ENCODE assay signal across 25 mouse cellular contexts in the genomic region with DNA sequence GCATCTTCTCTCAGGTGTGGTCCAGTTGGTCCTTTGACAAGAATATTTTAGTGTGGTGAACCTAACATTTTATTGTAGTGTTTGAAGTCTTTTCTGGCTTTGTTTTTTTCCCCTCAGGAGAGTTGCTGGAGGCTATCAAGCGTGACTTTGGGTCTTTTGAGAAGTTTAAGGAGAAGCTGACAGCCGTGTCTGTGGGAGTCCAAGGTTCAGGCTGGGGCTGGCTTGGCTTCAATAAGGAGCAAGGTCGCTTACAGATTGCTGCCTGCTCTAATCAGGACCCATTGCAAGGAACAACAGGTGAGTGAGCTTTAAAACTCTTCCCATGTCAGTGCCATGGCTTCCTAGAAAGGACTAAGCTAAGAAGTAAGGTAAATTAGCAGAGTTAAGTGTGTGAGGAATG. TPM values are rescaled to one million over a fixed set of nuclear protein-coding genes. Genes with fewer than 3 reads are reported as not detected.
"Had no signal": no experiment of that assay in that cellular context is flagged by ENCODE, and none has a peak within 500 bp of the region (broad histone marks: within the 10 kb centered on the region; RNA-seq: fewer than 3 reads in every experiment).

No protein-coding gene starts in this region.

- H3K4me3 ChIP-seq: layer of hippocampus, adult 2 months; liver, embryonic 13.5 days; stomach, embryonic 15.5 days had no signal

- H3K27ac ChIP-seq: layer of hippocampus, adult 2 months; liver, embryonic 13.5 days; stomach, embryonic 15.5 days had no signal

- DNase-seq: layer of hippocampus, adult 9-11 months; liver, embryonic 13.5 days; lung, adult 2 months; lung, postnatal 14 days; lung, postnatal 4 days; midbrain, embryonic 14.5 days; right cerebral cortex, postnatal 14 days; right cerebral cortex, postnatal 4 days; thymus, postnatal 25 days had no signal

- H3K9ac ChIP-seq: liver, embryonic 13.5 days; stomach, embryonic 15.5 days had no signal

- H3K4me2 ChIP-seq: liver, embryonic 13.5 days; midbrain, embryonic 11.5 days; stomach, embryonic 15.5 days had no signal

- H3K9me3 ChIP-seq: liver, embryonic 13.5 days; stomach, embryonic 15.5 days had no signal

- ATAC-seq: intestine, postnatal 0 days had no signal

- H3K27me3 ChIP-seq: liver, embryonic 13.5 days; stomach, embryonic 15.5 days had no signal

- H3K4me1 ChIP-seq: stomach, embryonic 15.5 days had no signal

RNA-seq across cellular contexts. Expression of gene Gpr31b, which starts 38.8 kb away (rescaled TPM):
- total RNA-seq: layer of hippocampus, adult 2 months; layer of hippocampus, postnatal 25 days; left cerebral cortex, adult 18-20 months; left cerebral cortex, postnatal 25 days; liver, adult 2 months; megakaryocyte-erythroid progenitor cell, adult 5-6 weeks had no signal
- polyA plus RNA-seq: limb, embryonic 11.5 days; liver, adult 2 months; liver, embryonic 13.5 days; liver, embryonic 16.5 days; lung, adult 2 months; lung, embryonic 16.5 days; midbrain, embryonic 11.5 days; midbrain, embryonic 14.5 days; midbrain, postnatal 0 days; neural tube, embryonic 11.5 days; neural tube, embryonic 14.5 days; stomach, embryonic 15.5 days had no signal

RNA-seq across cellular contexts. Expression of gene Tcp10b, which starts 47.6 kb away (rescaled TPM):
- polyA plus RNA-seq: large intestine, adult 2 months; limb, embryonic 11.5 days; liver, adult 2 months; liver, embryonic 13.5 days; liver, embryonic 16.5 days; midbrain, embryonic 11.5 days; neural tube, embryonic 11.5 days had no signal
